Mouse (Mus musculus): ENCODE data around the gene Tob2. TPM values are rescaled to one million over a fixed set of nuclear protein-coding genes. Genes with fewer than 3 reads are reported as not detected.

The Tob2 gene
- 10.4 and 12.9 TPM in 2 replicates for polyA plus RNA-seq (2014; fragmentation: Nextera tagmentation; extraction: Ambion mirVana)

GRCm38 (mm10) chr15:81858517-81859329, at the start of gene Tob2:
Tob2 (minus strand) TSS chr15:81858796.
- Histone ChIP-seq H3K4me2 (peak within 1 kb of the TSS; percentile 62), H3K9me3 (ENCODE audit: control insufficient read depth, low read length) (no peaks in the 10 kb centered on the region), H3K4me3 (ENCODE audit: low read depth, low read length) (peak within 1 kb of the TSS; percentile 63), H3K9ac (ENCODE audit: low read length) (peak within 1 kb of the TSS; percentile 84), H3K27me3 (ENCODE audit: control insufficient read depth, insufficient read depth, low read length) (no peaks in the 10 kb centered on the region), H3K4me1 (ENCODE audit: control insufficient read depth, insufficient read depth, low read length) (peaks cover 18% of the 10 kb centered on the region), H3K27ac (ENCODE audit: low read depth, low read length) (peak within 1 kb of the TSS; percentile 64), H3K36me3 (ENCODE audit: control insufficient read depth, insufficient read depth, low read length) (no peaks in the 10 kb centered on the region)
- DNase-seq (ENCODE audit: low spot score, missing footprints) (peak; percentile 91), ATAC-seq (ENCODE audit: low FRiP score) (0 out of 2 replicates have a peak, but pooled peaks have one; percentile 5)
- WGBS: under 1% methylated on average over 44 of the region's 44 CpGs

DNA sequence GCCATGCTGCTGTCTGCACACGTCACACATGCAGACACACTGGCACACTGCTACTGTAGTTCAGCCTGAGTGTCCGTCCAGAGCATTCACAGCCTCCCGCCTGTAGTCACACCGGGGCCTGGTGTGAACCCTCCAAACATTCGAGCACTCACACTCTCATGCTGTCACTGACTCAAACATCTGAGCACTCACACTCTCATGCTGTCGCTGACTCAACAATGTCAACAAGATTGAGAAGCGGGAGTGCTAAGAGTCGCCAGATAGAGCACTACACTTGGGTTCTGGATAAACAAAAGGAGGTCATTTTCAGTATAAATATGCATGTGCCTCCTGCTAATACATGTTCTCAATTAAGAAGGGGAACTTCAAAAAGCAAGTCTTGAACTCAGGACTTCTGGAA, 49.4 kb upstream of the Tob2 start:
- no peak overlapping the region for H3K4me3 ChIP-seq (ENCODE audit: low read depth, low read length)

DNA sequence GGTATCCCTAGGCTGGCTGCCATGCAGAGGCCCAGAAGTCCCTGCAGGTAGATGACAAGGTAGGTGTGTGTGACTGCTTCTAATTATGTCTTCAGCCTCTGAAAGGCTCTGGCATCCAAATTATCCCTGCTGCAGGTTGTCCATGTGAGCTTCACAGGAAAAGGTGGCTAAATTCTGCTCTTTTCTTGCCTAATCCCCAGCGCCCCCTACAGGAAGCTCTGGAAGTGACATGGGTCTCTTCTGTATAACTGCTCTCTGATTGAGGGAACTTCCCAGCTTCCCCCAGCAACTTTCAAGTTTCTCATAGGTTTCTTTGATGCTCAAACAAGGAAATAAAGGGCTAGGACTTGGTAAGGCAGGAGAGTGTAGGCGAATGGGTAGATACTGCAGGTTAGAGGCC, 46.3 kb upstream of the Tob2 start:
- Histone ChIP-seq H3K9me3 (ENCODE audit: control insufficient read depth, low read length) (no peaks in the 10 kb centered on the region), H3K4me2 (no peak overlapping the region), H3K36me3 (ENCODE audit: control insufficient read depth, insufficient read depth, low read length) (peaks cover 23% of the 10 kb centered on the region), H3K27me3 (ENCODE audit: control insufficient read depth, insufficient read depth, low read length) (no peaks in the 10 kb centered on the region), H3K4me1 (ENCODE audit: control insufficient read depth, insufficient read depth, low read length) (no peaks in the 10 kb centered on the region), H3K9ac (ENCODE audit: low read length) (no peak overlapping the region), H3K27ac (ENCODE audit: low read depth, low read length) (no peak overlapping the region), H3K4me3 (ENCODE audit: low read depth, low read length) (no peak overlapping the region)
- ATAC-seq (ENCODE audit: low FRiP score) (no peak), DNase-seq (ENCODE audit: low spot score, missing footprints) (peak; percentile 93)
- WGBS: 38% methylated on average over 2 of the region's 2 CpGs

More for the DNA sequence above, 49.4 kb upstream of the Tob2 start:
- no peaks in the 10 kb centered on the region for H3K4me1 ChIP-seq (ENCODE audit: control insufficient read depth, insufficient read depth, low read length)
- 92% methylated on average over 8 of the region's 8 CpGs for WGBS
- ATAC-seq (ENCODE audit: low FRiP score) (no peak), DNase-seq (ENCODE audit: low spot score, missing footprints) (no peak)
- H3K9ac ChIP-seq (ENCODE audit: low read length): no peak overlapping the region
- no peak overlapping the region for H3K27ac ChIP-seq (ENCODE audit: low read depth, low read length)
- no peaks in the 10 kb centered on the region for H3K27me3 ChIP-seq (ENCODE audit: control insufficient read depth, insufficient read depth, low read length)
- H3K36me3 ChIP-seq (ENCODE audit: control insufficient read depth, insufficient read depth, low read length): peaks cover 18% of the 10 kb centered on the region
- no peak overlapping the region for H3K4me2 ChIP-seq
- no peaks in the 10 kb centered on the region for H3K9me3 ChIP-seq (ENCODE audit: control insufficient read depth, low read length)

DNA sequence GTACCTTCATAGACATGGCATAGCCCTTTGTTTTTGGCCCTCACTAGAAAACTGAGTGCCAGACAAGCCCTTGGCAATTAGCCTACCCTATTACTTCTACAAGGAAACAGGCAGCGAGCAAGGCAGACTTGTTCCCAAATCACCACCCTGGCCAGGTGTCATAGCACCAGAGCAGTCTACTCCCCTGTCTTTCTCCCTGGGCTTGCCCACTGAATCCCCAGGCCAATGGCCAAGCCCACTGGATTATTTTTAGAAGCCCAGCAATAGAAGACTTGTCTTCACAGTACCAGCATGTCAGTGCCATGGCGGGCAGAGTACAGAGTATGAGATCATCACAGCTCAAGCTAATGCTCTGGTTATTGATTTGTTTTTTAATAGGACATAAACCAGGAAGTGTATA, 40.2 kb upstream of the Tob2 start:
- H3K36me3 ChIP-seq (ENCODE audit: control insufficient read depth, insufficient read depth, low read length): peaks cover 10% of the 10 kb centered on the region
- ATAC-seq (ENCODE audit: low FRiP score) (no peak), DNase-seq (ENCODE audit: low spot score, missing footprints) (no peak)
- no peaks in the 10 kb centered on the region for H3K27me3 ChIP-seq (ENCODE audit: control insufficient read depth, insufficient read depth, low read length)
- H3K4me3 ChIP-seq (ENCODE audit: low read depth, low read length): no peak overlapping the region
- no peaks in the 10 kb centered on the region for H3K9me3 ChIP-seq (ENCODE audit: control insufficient read depth, low read length)
- 95% methylated on average over 2 of the region's 2 CpGs for WGBS
- no peaks in the 10 kb centered on the region for H3K4me1 ChIP-seq (ENCODE audit: control insufficient read depth, insufficient read depth, low read length)
- no peak overlapping the region for H3K9ac ChIP-seq (ENCODE audit: low read length)
- H3K27ac ChIP-seq (ENCODE audit: low read depth, low read length): no peak overlapping the region
- no peak overlapping the region for H3K4me2 ChIP-seq

DNA sequence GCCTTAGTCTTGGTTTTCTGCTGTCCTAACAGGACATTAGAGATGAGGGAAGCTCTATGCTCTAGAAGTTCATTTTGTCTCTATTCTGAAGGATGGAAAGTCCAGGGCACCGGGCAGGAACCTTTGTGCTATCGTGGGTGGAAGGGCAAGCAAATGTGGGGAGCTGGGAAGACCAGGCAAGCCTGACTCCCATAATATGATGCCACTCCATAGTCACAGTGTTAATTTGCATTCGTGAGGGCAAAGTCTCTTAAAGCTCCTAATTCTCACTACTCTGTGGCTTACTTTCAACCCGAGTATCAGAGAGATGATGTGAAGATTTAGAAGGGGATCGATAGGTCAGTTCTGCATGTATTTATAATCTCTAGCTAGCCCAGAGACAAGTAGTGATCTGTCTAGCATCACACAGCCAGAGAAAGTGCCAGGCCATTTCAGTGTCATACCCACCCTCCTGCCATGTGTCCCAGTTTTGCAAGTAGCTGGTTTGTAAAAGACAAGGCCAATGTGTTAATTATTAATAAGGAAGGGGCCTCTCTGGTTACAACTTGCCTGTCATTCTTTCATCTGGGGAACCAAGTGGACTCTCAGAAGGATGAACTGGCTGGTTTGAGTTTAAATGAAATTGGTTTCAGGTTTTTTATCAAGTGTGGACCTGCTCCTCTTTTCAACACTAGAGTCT, 39.1 kb upstream of the Tob2 start:
- H3K36me3 ChIP-seq (ENCODE audit: control insufficient read depth, insufficient read depth, low read length): peaks cover 12% of the 10 kb centered on the region
- WGBS: 90% methylated on average over 5 of the region's 5 CpGs

GRCm38 (mm10) chr15:81896407-81896806, 37.8 kb upstream of the Tob2 start:
- no peak overlapping the region for H3K27ac ChIP-seq (ENCODE audit: low read depth, low read length)
- peaks cover 15% of the 10 kb centered on the region for H3K36me3 ChIP-seq (ENCODE audit: control insufficient read depth, insufficient read depth, low read length)
- no peak overlapping the region for H3K9ac ChIP-seq (ENCODE audit: low read length)
- H3K4me1 ChIP-seq (ENCODE audit: control insufficient read depth, insufficient read depth, low read length): no peaks in the 10 kb centered on the region
- no peaks in the 10 kb centered on the region for H3K27me3 ChIP-seq (ENCODE audit: control insufficient read depth, insufficient read depth, low read length)
- ATAC-seq (ENCODE audit: low FRiP score): no peak
- H3K4me3 ChIP-seq (ENCODE audit: low read depth, low read length): no peak overlapping the region
- WGBS: 92% methylated on average over 2 of the region's 2 CpGs
- H3K9me3 ChIP-seq (ENCODE audit: control insufficient read depth, low read length): no peaks in the 10 kb centered on the region
- DNase-seq (ENCODE audit: low spot score, missing footprints): no peak
- no peak overlapping the region for H3K4me2 ChIP-seq

More for the DNA sequence above, 39.1 kb upstream of the Tob2 start:
- no peak overlapping the region for H3K9ac ChIP-seq (ENCODE audit: low read length)
- ATAC-seq (ENCODE audit: low FRiP score) (no peak), DNase-seq (ENCODE audit: low spot score, missing footprints) (no peak)
- no peaks in the 10 kb centered on the region for H3K9me3 ChIP-seq (ENCODE audit: control insufficient read depth, low read length)
- no peak overlapping the region for H3K4me3 ChIP-seq (ENCODE audit: low read depth, low read length)
- no peaks in the 10 kb centered on the region for H3K4me1 ChIP-seq (ENCODE audit: control insufficient read depth, insufficient read depth, low read length)
- no peak overlapping the region for H3K4me2 ChIP-seq
- H3K27ac ChIP-seq (ENCODE audit: low read depth, low read length): no peak overlapping the region
- H3K27me3 ChIP-seq (ENCODE audit: control insufficient read depth, insufficient read depth, low read length): no peaks in the 10 kb centered on the region

GRCm38 (mm10) chr15:81894002-81894401, 35.4 kb upstream of the Tob2 start:
- Histone ChIP-seq H3K4me1 (ENCODE audit: control insufficient read depth, insufficient read depth, low read length) (no peaks in the 10 kb centered on the region), H3K27ac (ENCODE audit: low read depth, low read length) (no peak overlapping the region), H3K9ac (ENCODE audit: low read length) (no peak overlapping the region), H3K4me3 (ENCODE audit: low read depth, low read length) (no peak overlapping the region), H3K4me2 (no peak overlapping the region), H3K27me3 (ENCODE audit: control insufficient read depth, insufficient read depth, low read length) (no peaks in the 10 kb centered on the region), H3K9me3 (ENCODE audit: control insufficient read depth, low read length) (no peaks in the 10 kb centered on the region), H3K36me3 (ENCODE audit: control insufficient read depth, insufficient read depth, low read length) (peaks cover 5% of the 10 kb centered on the region)
- WGBS: 76% methylated on average over 1 of the region's 1 CpGs
- no peak for ATAC-seq (ENCODE audit: low FRiP score)
- no peak for DNase-seq (ENCODE audit: low spot score, missing footprints)

GRCm38 (mm10) chr15:81891822-81892580, 33.4 kb upstream of the Tob2 start:
- WGBS: 83% methylated on average over 8 of the region's 8 CpGs

More at GRCm38 (mm10) chr15:81891822-81892580, 33.4 kb upstream of the Tob2 start:
- no peaks in the 10 kb centered on the region for H3K27me3 ChIP-seq (ENCODE audit: control insufficient read depth, insufficient read depth, low read length)
- no peak overlapping the region for H3K9ac ChIP-seq (ENCODE audit: low read length)
- peaks cover 5% of the 10 kb centered on the region for H3K36me3 ChIP-seq (ENCODE audit: control insufficient read depth, insufficient read depth, low read length)
- H3K4me3 ChIP-seq (ENCODE audit: low read depth, low read length): no peak overlapping the region
- H3K4me1 ChIP-seq (ENCODE audit: control insufficient read depth, insufficient read depth, low read length): no peaks in the 10 kb centered on the region
- no peaks in the 10 kb centered on the region for H3K9me3 ChIP-seq (ENCODE audit: control insufficient read depth, low read length)
- ATAC-seq (ENCODE audit: low FRiP score) (no peak), DNase-seq (ENCODE audit: low spot score, missing footprints) (no peak)
- no peak overlapping the region for H3K4me2 ChIP-seq
- no peak overlapping the region for H3K27ac ChIP-seq (ENCODE audit: low read depth, low read length)
